Mouse (Mus musculus) midbrain, postnatal 0 days (tissue): Measurements from ENCODE around the gene Mllt6. TPM values are rescaled to one million over a fixed set of nuclear protein-coding genes. Genes with fewer than 3 reads are reported as not detected.

Experiments used
- ATAC-seq: fragments of 200-750 bp; cut with Nextera tagmentation; 2 replicates; pipeline ENCODE4 v1.8.0; 2017; ENCODE audit warnings: moderate number of reproducible peaks, mild to moderate bottlenecking, moderate TSS enrichment, moderate library complexity; ENCODE audit not compliant: low FRiP score
- DNase-seq: peaks from one replicate; pipeline ENCODE4 v3.0.0-alpha.2; 2015; ENCODE audit warnings: low spot score
- H3K27ac ChIP-seq: fragments of 300-500 bp; sonication (generic); 2 replicates; pipeline ENCODE4 v1.5.1; 2014; ENCODE audit warnings: low read depth, mild to moderate bottlenecking, low read length, mixed read lengths
- H3K27me3 ChIP-seq: fragments of 300-500 bp; sonication (generic); 2 replicates; pipeline ENCODE4 v1.6.1; 2014; ENCODE audit warnings: low read length, control low read depth, mixed read lengths; ENCODE audit not compliant: insufficient read depth
- H3K36me3 ChIP-seq: fragments of 300-500 bp; sonication (generic); 2 replicates; pipeline ENCODE4 v1.6.1; 2014; ENCODE audit warnings: low read length, control low read depth, mixed read lengths; ENCODE audit not compliant: insufficient read depth
- H3K4me1 ChIP-seq: fragments of 300-500 bp; sonication (generic); 2 replicates; pipeline ENCODE4 v1.6.1; 2014; ENCODE audit warnings: mild to moderate bottlenecking, control low read depth, antibody characterized with exemption, low read length, mixed read lengths; ENCODE audit not compliant: insufficient read depth
- H3K4me2 ChIP-seq: fragments of 300-500 bp; sonication (generic); 2 replicates; pipeline ENCODE4 v1.6.1; 2014; ENCODE audit warnings: low read depth, mild to moderate bottlenecking, low read length, mixed read lengths; ENCODE audit not compliant: poor library complexity, severe bottlenecking
- H3K4me3 ChIP-seq: fragments of 300-500 bp; sonication (generic); 2 replicates; pipeline ENCODE4 v1.5.1; 2014; ENCODE audit warnings: low read depth, mild to moderate bottlenecking, low read length, moderate library complexity
- H3K9ac ChIP-seq: fragments of 300-500 bp; sonication (generic); replicated peaks from 2 replicates; pipeline ENCODE4 v1.6.1; 2014; ENCODE audit warnings: mild to moderate bottlenecking, low read length, moderate library complexity, mixed read lengths; ENCODE audit not compliant: poor library complexity, severe bottlenecking
- H3K9me3 ChIP-seq: fragments of 300-500 bp; sonication (generic); 2 replicates; pipeline ENCODE4 v1.6.1; 2016; ENCODE audit warnings: low read length, control low read depth
- CTCF ChIP-seq: IDR thresholded peaks from 2 replicates; pipeline ENCODE4 v1.5.1; 2016; ENCODE audit warnings: antibody characterized with exemption, mild to moderate bottlenecking
- WGBS: fragments of 180-500 bp; shearing (Covaris S2); extraction: QIAGEN DNeasy Blood & Tissue Kit; methylation state at CpG from one replicate; pipeline ENCODE4 v1.1.7; 2014; 5-methylcytosine and 5-hydroxymethylcytosine counted together
- polyA plus RNA-seq: library from polyadenylated mRNA; unstranded; fragments of >200 nt; fragmentation: Nextera tagmentation; extraction: Ambion mirVana; gene quantifications from 2 replicates; pipeline ENCODE4 v1.2.1, GENCODE M21; 2015
- total RNA-seq: library from RNA; depleted of rRNA; stranded (reverse); fragments of >200 nt; gene quantifications from 2 replicates; pipeline ENCODE4 v1.2.3, GENCODE M21; 2014; rRNA removed

Gene Mllt6
- total RNA-seq (43.9 and 52.8 TPM in 2 replicates), polyA plus RNA-seq (1.5 and 1.7 TPM in 2 replicates)

- peak within 1 kb of the TSS; percentile 82 for H3K4me3 ChIP-seq
- H3K27ac ChIP-seq, result peak within 1 kb of the TSS; percentile 55
- TF ChIP-seq CTCF, result no peak
- ATAC-seq (peak; percentile 55; the same call in 1 of the 2 replicates), DNase-seq (peak; percentile 89)
- peaks cover 7% of the 10 kb centered on the region; the same call in 1 of the 2 replicates for H3K4me1 ChIP-seq
- H3K36me3 ChIP-seq, result peaks cover 2% of the 10 kb centered on the region
- H3K27me3 ChIP-seq, result peaks cover 7% of the 10 kb centered on the region; the same call in 1 of the 2 replicates
- WGBS, result under 1% methylated on average over 38 of the region's 76 CpGs
- H3K4me2 ChIP-seq, result peak within 1 kb of the TSS; percentile 84
- no peaks in the 10 kb centered on the region for H3K9me3 ChIP-seq
- H3K9ac ChIP-seq, result peak within 1 kb of the TSS; percentile 79
Measured at GRCm38 (mm10) chr11:97662893-97663527, at the start of gene Mllt6. Mllt6 (plus strand) TSS chr11:97663414.

GRCm38 (mm10) chr11:97615276-97615675, 47.9 kb upstream of the Mllt6 start:
- no peaks in the 10 kb centered on the region for H3K36me3 ChIP-seq
- H3K4me1 ChIP-seq, result no peaks in the 10 kb centered on the region
- H3K9ac ChIP-seq, result no peak overlapping the region
- H3K4me2 ChIP-seq, result no peak overlapping the region
- no peak overlapping the region for H3K4me3 ChIP-seq
- H3K27me3 ChIP-seq, result no peaks in the 10 kb centered on the region
- 73% methylated on average over 4 of the region's 4 CpGs for WGBS
- H3K27ac ChIP-seq, result no peak overlapping the region
- ATAC-seq (no peak), DNase-seq (no peak)
- no peaks in the 10 kb centered on the region for H3K9me3 ChIP-seq
- no peak for TF ChIP-seq CTCF

GRCm38 (mm10) chr11:97618368-97618767, 44.8 kb upstream of the Mllt6 start:
- 83% methylated on average over 11 of the region's 11 CpGs for WGBS
- ATAC-seq, result no peak
- H3K4me2 ChIP-seq, result no peak overlapping the region
- TF ChIP-seq CTCF, result no peak
- no peak overlapping the region for H3K4me3 ChIP-seq
- DNase-seq, result no peak
- no peak overlapping the region for H3K27ac ChIP-seq
- no peaks in the 10 kb centered on the region for H3K9me3 ChIP-seq
- no peaks in the 10 kb centered on the region for H3K36me3 ChIP-seq
- no peak overlapping the region for H3K9ac ChIP-seq
- H3K27me3 ChIP-seq, result no peaks in the 10 kb centered on the region
- no peaks in the 10 kb centered on the region for H3K4me1 ChIP-seq

- Histone ChIP-seq H3K4me3 (no peak overlapping the region), H3K36me3 (no peaks in the 10 kb centered on the region), H3K27ac (no peak overlapping the region), H3K27me3 (no peaks in the 10 kb centered on the region), H3K9me3 (no peaks in the 10 kb centered on the region), H3K9ac (no peak overlapping the region), H3K4me1 (no peaks in the 10 kb centered on the region), H3K4me2 (no peak overlapping the region)
- ATAC-seq (peak; percentile 47; the same call in 1 of the 2 replicates), DNase-seq (peak; percentile 91)
- WGBS, result 37% methylated on average over 5 of the region's 5 CpGs
- peak; percentile 75 for TF ChIP-seq CTCF
Measured at GRCm38 (mm10) chr11:97619391-97619795, 43.8 kb upstream of the Mllt6 start.

GRCm38 (mm10) chr11:97622440-97622839, 40.8 kb upstream of the Mllt6 start:
- Histone ChIP-seq H3K27ac (no peak overlapping the region), H3K4me2 (no peak overlapping the region), H3K4me3 (no peak overlapping the region), H3K9ac (no peak overlapping the region), H3K9me3 (no peaks in the 10 kb centered on the region), H3K4me1 (no peaks in the 10 kb centered on the region), H3K36me3 (no peaks in the 10 kb centered on the region), H3K27me3 (peaks cover 15% of the 10 kb centered on the region)
- peak; percentile 79 for DNase-seq
- peak; percentile 100 for TF ChIP-seq CTCF
- WGBS, result 3% methylated on average over 6 of the region's 6 CpGs
- no peak; the same call in 1 of the 2 replicates for ATAC-seq

- no peak overlapping the region for H3K4me3 ChIP-seq
- TF ChIP-seq CTCF, result no peak
- H3K27me3 ChIP-seq, result peaks cover 19% of the 10 kb centered on the region
- no peak for DNase-seq
- H3K4me2 ChIP-seq, result no peak overlapping the region
- H3K9me3 ChIP-seq, result no peaks in the 10 kb centered on the region
- no peak overlapping the region for H3K27ac ChIP-seq
- H3K9ac ChIP-seq, result no peak overlapping the region
- WGBS, result 63% methylated on average over 9 of the region's 9 CpGs
- H3K36me3 ChIP-seq, result no peaks in the 10 kb centered on the region
- no peak for ATAC-seq
- H3K4me1 ChIP-seq, result no peaks in the 10 kb centered on the region
Measured at GRCm38 (mm10) chr11:97623166-97623565, 40.0 kb upstream of the Mllt6 start.
